Mouse (Mus musculus) heart, embryonic 14.5 days (tissue): ENCODE measurements around the gene Esp31. TPM values are rescaled to one million over a fixed set of nuclear protein-coding genes. Genes with fewer than 3 reads are reported as not detected.

ENCODE experiments used
- ATAC-seq: fragments of 200-750 bp; cut with Nextera tagmentation; 2 replicates; pipeline ENCODE4 v1.8.0; 2017; ENCODE audit warnings: low read depth, moderate TSS enrichment; ENCODE audit not compliant: insufficient number of reproducible peaks, insufficient read depth, low FRiP score
- H3K27ac ChIP-seq, 2 experiments: fragments of 200-500 bp in 1 of 2; fragments of 300-500 bp in 1 of 2; sonication (generic) in 1 of 2; replicated peaks in 1 of 2; 2 replicates each; pipeline ENCODE4 v1.5.1; 2012 to 2014; ENCODE audit warnings: low read depth in 2 of 2, low read length in 2 of 2, control low read depth in 1 of 2, mild to moderate bottlenecking in 1 of 2, mixed read lengths in 1 of 2; ENCODE audit not compliant: control insufficient read depth in 1 of 2, insufficient read depth in 1 of 2
- H3K27me3 ChIP-seq: fragments of 300-500 bp; sonication (generic); 2 replicates; pipeline ENCODE4 v1.6.1; 2014; ENCODE audit warnings: mild to moderate bottlenecking, low read length, control low read depth; ENCODE audit not compliant: control insufficient read depth, insufficient read depth
- H3K36me3 ChIP-seq: fragments of 300-500 bp; sonication (generic); 2 replicates; pipeline ENCODE4 v1.6.1; 2014; ENCODE audit warnings: mild to moderate bottlenecking, control low read depth, low read length, mixed read lengths; ENCODE audit not compliant: control insufficient read depth, insufficient read depth
- H3K4me1 ChIP-seq, 2 experiments: fragments of 200-500 bp in 1 of 2; fragments of 300-500 bp in 1 of 2; sonication (generic) in 1 of 2; 2 replicates each; pipeline ENCODE4 v1.6.1; 2012 to 2014; ENCODE audit warnings: low read length in 2 of 2, control low read depth in 1 of 2, mixed read lengths in 1 of 2; ENCODE audit not compliant: control insufficient read depth in 2 of 2, insufficient read depth in 2 of 2
- H3K4me2 ChIP-seq: fragments of 300-500 bp; sonication (generic); 2 replicates; pipeline ENCODE4 v1.6.1; 2014; ENCODE audit warnings: mild to moderate bottlenecking, low read length
- H3K4me3 ChIP-seq, 2 experiments: fragments of 200-500 bp in 1 of 2; fragments of 300-500 bp in 1 of 2; sonication (generic) in 1 of 2; 2 replicates each; pipeline ENCODE4 v1.5.1; 2012 to 2014; ENCODE audit warnings: low read length in 2 of 2, mild to moderate bottlenecking in 2 of 2, control low read depth in 1 of 2, low read depth in 1 of 2, moderate library complexity in 1 of 2; ENCODE audit not compliant: control insufficient read depth in 1 of 2, insufficient read depth in 1 of 2
- H3K9ac ChIP-seq: fragments of 300-500 bp; sonication (generic); 2 replicates; pipeline ENCODE4 v1.6.1; 2014; ENCODE audit warnings: mild to moderate bottlenecking, low read length
- H3K9me3 ChIP-seq: fragments of 300-500 bp; sonication (generic); 2 replicates; pipeline ENCODE4 v1.6.1; 2016; ENCODE audit warnings: low read length, control low read depth; ENCODE audit not compliant: control insufficient read depth
- WGBS: fragments of 180-500 bp; shearing (Covaris S2); extraction: QIAGEN DNeasy Blood & Tissue Kit; methylation state at CpG from one replicate; pipeline ENCODE4 v1.1.7; 2014; 5-methylcytosine and 5-hydroxymethylcytosine counted together
- polyA plus RNA-seq: library from polyadenylated mRNA; unstranded; fragments of >200 nt; fragmentation: Nextera tagmentation; extraction: Ambion mirVana; gene quantifications from 2 replicates; pipeline ENCODE4 v1.2.1, GENCODE M21; 2014

Esp31 gene
- polyA plus RNA-seq: not detected in 2 replicates

- H3K9ac ChIP-seq: no peak within 1 kb of the TSS
- H3K27ac ChIP-seq: no peak within 1 kb of the TSS
- no peaks in the 10 kb centered on the region for H3K27me3 ChIP-seq
- no peak within 1 kb of the TSS for H3K4me2 ChIP-seq
- H3K4me1 ChIP-seq: no peaks in the 10 kb centered on the region
- no peak for ATAC-seq
- no peak within 1 kb of the TSS for H3K4me3 ChIP-seq
- H3K9me3 ChIP-seq: peaks cover 6% of the 10 kb centered on the region; the same call in 1 of the 2 replicates
- WGBS: 61% methylated on average over 2 of the region's 2 CpGs
- H3K36me3 ChIP-seq: no peaks in the 10 kb centered on the region
Measured at GRCm38 (mm10) chr17:38639147-38639546, at the start of gene Esp31. TSS of gene Esp31 (plus strand) at chr17:38639447.

Other genes with a start within 250 kb of the Esp31 start
- gene Esp36, start 219.3 kb upstream of the Esp31 start, polyA plus RNA-seq: not detected in 2 replicates
- not detected in 2 replicates for gene Esp34, start 85.3 kb upstream of the Esp31 start, polyA plus RNA-seq